Mouse (Mus musculus): ENCODE data around the gene Sh3pxd2a.

Sh3pxd2a gene

GRCm38 (mm10) chr19:47452211-47452610 is 12.0 kb downstream of the Sh3pxd2a start:
- POLR2A ChIA-PET, result interaction anchor here in 3 of 4 experiments (0.5 to 1.7 kb wide), 8 partner anchors 8 to 1892 kb away, joined by 3 to 9 read pairs (median 4); partner anchors contain the start of genes Gm17018 (in 1 of the 3) and Poll (in 1 of the 3)
- CTCF ChIA-PET, result interaction anchor here in 2 of 4 experiments (0.7 to 2.4 kb wide), 3 partner anchors 48 to 96 kb away, joined by 3 to 8 read pairs (median 4); no protein-coding TSS in a partner anchor

- ChIA-PET POLR2A (interaction anchor here in 3 of 4 experiments (0.5 to 1.7 kb wide), 8 partner anchors 9 to 1891 kb away, joined by 3 to 9 read pairs (median 4); partner anchors contain the start of genes Gm17018 (in 1 of the 3) and Poll (in 1 of the 3)), CTCF (interaction anchor here in 3 of 4 experiments (0.7 to 2.9 kb wide), 4 partner anchors 12 to 621 kb away, joined by 3 to 14 read pairs (median 10); partner anchors contain the start of gene Sh3pxd2a (in 1 of the 3))
Observed at GRCm38 (mm10) chr19:47451476-47452113, 12.6 kb downstream of the Sh3pxd2a start.

- CTCF ChIA-PET, result interaction anchor here (0.6 to 2.9 kb wide), 26 partner anchors 9 to 1725 kb away, joined by 3 to 14 read pairs (median 4); partner anchors contain the start of gene Sh3pxd2a (in 1 of the 4)
- POLR2A ChIA-PET, result interaction anchor here (0.5 to 3.7 kb wide), 50 partner anchors 9 to 736 kb away, joined by 3 to 39 read pairs (median 4); no protein-coding TSS in a partner anchor
Observed at GRCm38 (mm10) chr19:47450261-47451137, 13.7 kb downstream of the Sh3pxd2a start.

GRCm38 (mm10) chr19:47449513-47450227 is 14.5 kb downstream of the Sh3pxd2a start:
- CTCF ChIA-PET, result interaction anchor here (0.6 to 2.9 kb wide), 20 partner anchors 8 to 1726 kb away, joined by 3 to 14 read pairs (median 4); partner anchors contain the start of gene Sh3pxd2a (in 1 of the 4)
- POLR2A ChIA-PET, result interaction anchor here (0.5 to 3.7 kb wide), 52 partner anchors 8 to 971 kb away, joined by 3 to 39 read pairs (median 4); no protein-coding TSS in a partner anchor

GRCm38 (mm10) chr19:47448618-47449151 is 15.5 kb downstream of the Sh3pxd2a start:
- ChIA-PET POLR2A (interaction anchor here (0.6 to 3.7 kb wide), 17 partner anchors 11 to 536 kb away, joined by 3 to 39 read pairs (median 3); no protein-coding TSS in a partner anchor), CTCF (interaction anchor here in 2 of 4 experiments (0.6 to 2.9 kb wide), 5 partner anchors 15 to 1645 kb away, joined by 3 to 14 read pairs (median 7); partner anchors contain the start of gene Sh3pxd2a (in 1 of the 2))

GRCm38 (mm10) chr19:47446841-47447365 is 17.3 kb downstream of the Sh3pxd2a start:
- POLR2A ChIA-PET, result interaction anchor here in 3 of 4 experiments (0.7 to 1.2 kb wide), 6 partner anchors 9 to 88 kb away, joined by 3 to 8 read pairs (median 4); no protein-coding TSS in a partner anchor
- CTCF ChIA-PET, result interaction anchor here (0.6 to 1.4 kb wide), 5 partner anchors 72 to 234 kb away, joined by 3 to 5 read pairs (median 4); no protein-coding TSS in a partner anchor

GRCm38 (mm10) chr19:47446130-47446529 is 18.1 kb downstream of the Sh3pxd2a start:
- ChIA-PET POLR2A (interaction anchor here in 2 of 4 experiments (0.7 to 1.1 kb wide), 5 partner anchors 8 to 86 kb away, joined by 3 to 7 read pairs (median 4); no protein-coding TSS in a partner anchor), CTCF (interaction anchor here in 2 of 4 experiments (0.8 to 1.4 kb wide), 3 partner anchors 72 to 90 kb away, joined by 3 to 5 read pairs (median 4); no protein-coding TSS in a partner anchor)

GRCm38 (mm10) chr19:47445726-47446125 is 18.5 kb downstream of the Sh3pxd2a start:
- ChIA-PET CTCF (interaction anchor here in 1 of 4 experiments (1.4 kb wide), 1 partner anchor 89 kb away, joined by 5 read pairs; no protein-coding TSS in a partner anchor), POLR2A (no interaction called here)

- CTCF ChIA-PET, result interaction anchor here in 1 of 4 experiments (0.6 kb wide), 1 partner anchor 64 kb away, joined by 3 read pairs; no protein-coding TSS in a partner anchor
- POLR2A ChIA-PET, result interaction anchor here in 2 of 4 experiments (0.6 to 1.4 kb wide), 2 partner anchors 25 to 52 kb away, joined by 3 read pairs; no protein-coding TSS in a partner anchor
Observed at GRCm38 (mm10) chr19:47444488-47444887, 19.7 kb downstream of the Sh3pxd2a start.

GRCm38 (mm10) chr19:47442294-47442627 is 21.9 kb downstream of the Sh3pxd2a start:
- ChIA-PET CTCF (interaction anchor here in 3 of 4 experiments (0.6 to 1.5 kb wide), 4 partner anchors 53 to 1396 kb away, joined by 3 to 5 read pairs (median 4); no protein-coding TSS in a partner anchor), POLR2A (interaction anchor here in 2 of 4 experiments (0.8 to 1.4 kb wide), 4 partner anchors 8 to 166 kb away, joined by 3 to 5 read pairs (median 4); no protein-coding TSS in a partner anchor)

- CTCF ChIA-PET, result interaction anchor here in 3 of 4 experiments (0.6 to 1.5 kb wide), 5 partner anchors 9 to 1396 kb away, joined by 3 to 5 read pairs (median 4); no protein-coding TSS in a partner anchor
- POLR2A ChIA-PET, result interaction anchor here in 2 of 4 experiments (0.8 to 1.4 kb wide), 4 partner anchors 9 to 167 kb away, joined by 3 to 5 read pairs (median 4); no protein-coding TSS in a partner anchor
Observed at GRCm38 (mm10) chr19:47441541-47442293, 22.5 kb downstream of the Sh3pxd2a start.

GRCm38 (mm10) chr19:47440967-47441366 is 23.2 kb downstream of the Sh3pxd2a start:
- POLR2A ChIA-PET, result interaction anchor here in 2 of 4 experiments (1.2 to 1.4 kb wide), 3 partner anchors 9 to 13 kb away, joined by 3 to 5 read pairs (median 4); no protein-coding TSS in a partner anchor
- CTCF ChIA-PET, result interaction anchor here in 1 of 4 experiments (0.8 kb wide), 1 partner anchor 9 kb away, joined by 3 read pairs; no protein-coding TSS in a partner anchor

GRCm38 (mm10) chr19:47440435-47440803 is 23.8 kb downstream of the Sh3pxd2a start:
- ChIA-PET CTCF (interaction anchor here in 1 of 4 experiments (0.6 kb wide), 1 partner anchor 182 kb away, joined by 6 read pairs; no protein-coding TSS in a partner anchor), POLR2A (interaction anchor here in 2 of 4 experiments (0.5 to 5.1 kb wide), 5 partner anchors 9 to 376 kb away, joined by 3 to 39 read pairs (median 3); no protein-coding TSS in a partner anchor)

GRCm38 (mm10) chr19:47439726-47440434 is 24.3 kb downstream of the Sh3pxd2a start:
- ChIA-PET CTCF (interaction anchor here in 2 of 4 experiments (0.6 kb wide), 2 partner anchors 10 to 183 kb away, joined by 4 to 6 read pairs; no protein-coding TSS in a partner anchor), POLR2A (interaction anchor here in 2 of 4 experiments (0.5 to 5.1 kb wide), 7 partner anchors 9 to 376 kb away, joined by 3 to 39 read pairs (median 4); no protein-coding TSS in a partner anchor)

GRCm38 (mm10) chr19:47438445-47438844 is 25.8 kb downstream of the Sh3pxd2a start:
- POLR2A ChIA-PET, result interaction anchor here in 2 of 4 experiments (0.6 to 5.1 kb wide), 10 partner anchors 8 to 1218 kb away, joined by 3 to 39 read pairs (median 4); no protein-coding TSS in a partner anchor
- CTCF ChIA-PET, result interaction anchor here in 2 of 4 experiments (0.6 to 1.4 kb wide), 2 partner anchors 64 to 147 kb away, joined by 5 to 6 read pairs; no protein-coding TSS in a partner anchor
